Comparison of ENCODE assay signal across 8 mouse cellular contexts in the genomic region with DNA sequence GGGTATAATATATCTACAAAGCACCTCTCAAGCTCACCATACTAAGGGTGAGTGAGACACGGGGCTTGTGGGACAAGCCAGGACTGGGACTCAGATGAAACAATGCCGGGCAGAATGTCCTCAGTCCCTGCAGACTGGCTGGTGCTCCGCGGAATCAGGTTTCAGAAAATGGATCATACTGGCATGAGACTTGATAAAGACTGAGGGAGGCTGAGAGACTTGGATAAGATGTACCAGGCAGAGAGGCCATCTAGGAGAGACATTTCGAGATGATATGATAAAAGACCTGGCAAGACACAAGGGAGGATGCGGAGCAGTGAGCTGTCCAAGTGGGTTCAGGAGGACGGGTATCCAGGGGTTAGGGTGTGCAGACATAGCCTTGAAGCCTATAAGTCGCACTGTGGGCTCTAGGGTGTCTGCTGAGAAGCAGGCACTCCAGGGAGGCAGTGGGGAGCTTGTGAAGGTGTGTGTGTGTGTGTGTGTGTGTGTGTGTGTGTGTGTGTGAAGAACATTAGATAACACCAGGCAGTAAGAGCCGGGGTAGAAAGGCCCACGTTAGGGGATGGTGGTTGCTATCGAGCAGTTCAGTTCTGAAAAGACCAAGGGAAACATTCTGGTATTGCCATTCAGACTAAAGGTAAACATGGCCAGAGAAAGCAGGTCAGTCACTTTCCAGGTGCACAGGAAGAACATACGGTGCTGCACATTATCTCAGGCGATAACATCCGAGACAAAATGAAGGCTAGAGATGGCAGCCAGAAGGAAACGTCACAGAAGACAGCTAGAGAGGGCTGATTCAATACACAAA. TPM values are rescaled to one million over a fixed set of nuclear protein-coding genes. Genes with fewer than 3 reads are reported as not detected.
DNase-seq lines count a peak whose midpoint lies in the region; ATAC-seq lines count a peak whose summit lies in the region.

No protein-coding gene starts in this region.

- WGBS in embryonic facial prominence, embryonic 13.5 days = 54% methylated on average over 15 of the region's 15 CpGs
- WGBS in midbrain, embryonic 14.5 days = 61% methylated on average over 15 of the region's 15 CpGs

- peak overlapping the region; percentile 66 for H3K4me2 ChIP-seq in embryonic facial prominence, embryonic 13.5 days
- peak overlapping the region; percentile 85 for H3K4me2 ChIP-seq in midbrain, embryonic 14.5 days (ENCODE audit: low read length)

- H3K27ac ChIP-seq in embryonic facial prominence, embryonic 13.5 days = peak overlapping the region; percentile 95
- peak overlapping the region; percentile 68; the same call in 1 of the 2 replicates for H3K27ac ChIP-seq in midbrain, embryonic 14.5 days (replicated peaks; ENCODE audit: low read depth, low read length)

- H3K4me3 ChIP-seq in embryonic facial prominence, embryonic 13.5 days = peak overlapping the region; percentile 95
- H3K4me3 ChIP-seq in midbrain, embryonic 14.5 days (replicated peaks; ENCODE audit: low read depth, low read length) = peak overlapping the region; percentile 93

- no peaks in the 10 kb centered on the region for H3K36me3 ChIP-seq in embryonic facial prominence, embryonic 13.5 days
- H3K36me3 ChIP-seq in midbrain, embryonic 14.5 days (ENCODE audit: control insufficient read depth, insufficient read depth, low read length) = no peaks in the 10 kb centered on the region

- no peaks in the 10 kb centered on the region for H3K27me3 ChIP-seq in embryonic facial prominence, embryonic 13.5 days
- H3K27me3 ChIP-seq in midbrain, embryonic 14.5 days (ENCODE audit: control insufficient read depth, insufficient read depth, low read length) = no peaks in the 10 kb centered on the region

- ATAC-seq in embryonic facial prominence, embryonic 13.5 days (ENCODE audit: insufficient number of reproducible peaks, insufficient read depth, low FRiP score, low TSS enrichment, low read depth) = no peak
- ATAC-seq in inflammation-experienced regulatory T-cells, adult 6 months = peak; percentile 7
- no peak for ATAC-seq in midbrain, embryonic 14.5 days (ENCODE audit: low FRiP score, low TSS enrichment)

- no peaks in the 10 kb centered on the region for H3K9me3 ChIP-seq in embryonic facial prominence, embryonic 13.5 days
- no peaks in the 10 kb centered on the region for H3K9me3 ChIP-seq in midbrain, embryonic 14.5 days (ENCODE audit: control insufficient read depth, low read length)

- peaks cover 46% of the 10 kb centered on the region for H3K4me1 ChIP-seq in embryonic facial prominence, embryonic 13.5 days
- H3K4me1 ChIP-seq in midbrain, embryonic 14.5 days (ENCODE audit: control insufficient read depth, insufficient read depth, low read length) = peaks cover 23% of the 10 kb centered on the region

- peak overlapping the region; percentile 94 for H3K9ac ChIP-seq in embryonic facial prominence, embryonic 13.5 days
- H3K9ac ChIP-seq in midbrain, embryonic 14.5 days (replicated peaks; ENCODE audit: low read length) = peak overlapping the region; percentile 87; the same call in 1 of the 2 replicates

- peak; percentile 19 for DNase-seq in ovary, postnatal 36 days (ENCODE audit: low spot score)
- DNase-seq in ovary, postnatal 10 days (ENCODE audit: low spot score) = no peak
- DNase-seq in midbrain, embryonic 14.5 days = no peak
- no peak for DNase-seq in right cerebral cortex, postnatal 4 days
- no peak for DNase-seq in frontal cortex, postnatal 10 days (ENCODE audit: low spot score in 2 of 2)
- no peak for DNase-seq in adrenal gland, adult 2 months

RNA-seq across cellular contexts. Expression of a gene that starts 10.1 kb away (rescaled TPM):
- 130 and 135 TPM in 2 replicates for polyA plus RNA-seq in embryonic facial prominence, embryonic 13.5 days (2015; fragmentation: Nextera tagmentation; extraction: Ambion mirVana)
- 100 to 1,000 TPM; 405 to 678 (median 450) TPM for polyA plus RNA-seq in inflammation-experienced regulatory T-cells, adult 6 months (2017; shearing (Covaris generic))
- polyA plus RNA-seq in midbrain, embryonic 14.5 days (2014; fragmentation: Nextera tagmentation; extraction: Ambion mirVana) = 73.9 and 74.2 TPM in 2 replicates
- total RNA-seq in adrenal gland, adult 2 months (2021) = 100 to 1,000 TPM in 1 of 2 experiments, 10 to 100 TPM in 1; 75.5 to 102 TPM
- 2.5 and 2.6 TPM in 2 replicates for polyA plus RNA-seq in adrenal gland, adult 2 months (2012; rRNA removed)

RNA-seq across cellular contexts. Expression of a gene that starts 42.0 kb away (rescaled TPM):
- 50.5 and 54.7 TPM in 2 replicates for polyA plus RNA-seq in embryonic facial prominence, embryonic 13.5 days (2015; fragmentation: Nextera tagmentation; extraction: Ambion mirVana)
- polyA plus RNA-seq in inflammation-experienced regulatory T-cells, adult 6 months (2017; shearing (Covaris generic)) = 10 to 100 TPM; 74.2 to 76.2 (median 74.6) TPM
- polyA plus RNA-seq in midbrain, embryonic 14.5 days (2014; fragmentation: Nextera tagmentation; extraction: Ambion mirVana) = 59.9 and 76.7 TPM in 2 replicates
- total RNA-seq in adrenal gland, adult 2 months (2021) = 10 to 100 TPM; 46.0 to 54.5 TPM
- 3.1 and 5.0 TPM in 2 replicates for polyA plus RNA-seq in adrenal gland, adult 2 months (2012; rRNA removed)

RNA-seq across cellular contexts. Expression of a gene that starts 42.3 kb away (rescaled TPM):
- polyA plus RNA-seq in embryonic facial prominence, embryonic 13.5 days (2015; fragmentation: Nextera tagmentation; extraction: Ambion mirVana) = 82.9 and 97.9 TPM in 2 replicates
- 100 to 1,000 TPM; 120 to 123 (median 121) TPM for polyA plus RNA-seq in inflammation-experienced regulatory T-cells, adult 6 months (2017; shearing (Covaris generic))
- 134 and 163 TPM in 2 replicates for polyA plus RNA-seq in midbrain, embryonic 14.5 days (2014; fragmentation: Nextera tagmentation; extraction: Ambion mirVana)
- 10 to 100 TPM; 25.6 to 30.8 TPM for total RNA-seq in adrenal gland, adult 2 months (2021)
- 1.3 and 2.9 TPM in 2 replicates for polyA plus RNA-seq in adrenal gland, adult 2 months (2012; rRNA removed)

Comparison
In these comparisons a context has a peak if more than half of its experiments do, and no peak if none do; other contexts are left out.
1. RNA of a gene that starts 10.1 kb away (polyA plus RNA-seq): 405 to 678 TPM in inflammation-experienced regulatory T-cells, adult 6 months, 130 to 135 TPM in embryonic facial prominence, embryonic 13.5 days and 73.9 to 74.2 TPM in midbrain, embryonic 14.5 days; 2.5 to 2.6 TPM in adrenal gland, adult 2 months; every median in the first group is over 10 times any median in the second.
2. RNA of a gene that starts 42.3 kb away (polyA plus RNA-seq): 134 to 163 TPM in midbrain, embryonic 14.5 days, 120 to 123 TPM in inflammation-experienced regulatory T-cells, adult 6 months and 82.9 to 97.9 TPM in embryonic facial prominence, embryonic 13.5 days; 1.3 to 2.9 TPM in adrenal gland, adult 2 months; every median in the first group is over 10 times any median in the second.